7 mouse cellular contexts compared by ENCODE assay signal in the genomic region with DNA sequence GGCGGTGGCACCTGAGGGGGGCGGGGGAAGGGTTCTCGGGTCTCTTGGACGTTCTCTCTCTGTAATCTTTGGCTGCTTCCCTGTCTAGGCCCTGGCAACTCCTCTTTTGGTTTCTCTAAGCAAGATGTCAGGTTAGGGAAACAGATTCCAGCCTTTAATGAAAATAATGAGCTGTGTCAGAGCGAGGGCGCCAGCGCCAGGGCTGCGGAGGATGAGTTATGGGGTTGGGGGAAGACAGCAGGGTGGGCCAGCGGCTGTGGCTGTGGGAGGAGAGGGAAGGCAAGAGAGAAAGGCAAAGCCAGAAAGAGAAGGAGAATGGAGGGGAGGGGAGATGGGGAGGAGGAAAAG.
A peak's percentile ranks its signal among the peaks of the same experiment; 100 is the strongest.
DNase-seq lines count a peak whose midpoint lies in the region; ATAC-seq lines count a peak whose summit lies in the region.

No protein-coding gene starts in this region.

- H3K27ac ChIP-seq in embryonic facial prominence, embryonic 10.5 days (replicated peaks) = peak overlapping the region; percentile 51
- peak overlapping the region; percentile 97 for H3K27ac ChIP-seq in intestine, embryonic 16.5 days (ENCODE audit: low read length)
- H3K27ac ChIP-seq in lung, embryonic 15.5 days = peak overlapping the region; percentile 84

- H3K9me3 ChIP-seq in embryonic facial prominence, embryonic 10.5 days = no peaks in the 10 kb centered on the region
- H3K9me3 ChIP-seq in intestine, embryonic 16.5 days (ENCODE audit: control insufficient read depth, low read length) = no peaks in the 10 kb centered on the region
- no peaks in the 10 kb centered on the region for H3K9me3 ChIP-seq in lung, embryonic 15.5 days

- peak overlapping the region; percentile 62 for H3K4me2 ChIP-seq in intestine, embryonic 16.5 days (ENCODE audit: low read depth, low read length)
- peak overlapping the region; percentile 59 for H3K4me2 ChIP-seq in lung, embryonic 15.5 days

- peak overlapping the region; percentile 58; the same call in 1 of the 2 replicates for H3K9ac ChIP-seq in intestine, embryonic 16.5 days (ENCODE audit: low read depth, low read length)
- no peak overlapping the region for H3K9ac ChIP-seq in lung, embryonic 15.5 days

- 24% methylated on average over 9 of the region's 9 CpGs for WGBS in embryonic facial prominence, embryonic 10.5 days
- 15% methylated on average over 9 of the region's 9 CpGs for WGBS in intestine, embryonic 16.5 days
- WGBS in lung, embryonic 15.5 days = 8% methylated on average over 9 of the region's 9 CpGs

- no peaks in the 10 kb centered on the region for H3K36me3 ChIP-seq in embryonic facial prominence, embryonic 10.5 days (replicated peaks)
- no peaks in the 10 kb centered on the region for H3K36me3 ChIP-seq in intestine, embryonic 16.5 days (ENCODE audit: control insufficient read depth, insufficient read depth, low read length)
- H3K36me3 ChIP-seq in lung, embryonic 15.5 days = no peaks in the 10 kb centered on the region

- peaks cover 13% of the 10 kb centered on the region for H3K27me3 ChIP-seq in embryonic facial prominence, embryonic 10.5 days (replicated peaks; ENCODE audit: low read depth, poor library complexity, severe bottlenecking)
- no peaks in the 10 kb centered on the region for H3K27me3 ChIP-seq in intestine, embryonic 16.5 days (replicated peaks; ENCODE audit: control insufficient read depth, insufficient read depth, low read length)
- no peaks in the 10 kb centered on the region for H3K27me3 ChIP-seq in lung, embryonic 15.5 days

- H3K4me3 ChIP-seq in embryonic facial prominence, embryonic 10.5 days = peak overlapping the region; percentile 36
- peak overlapping the region; percentile 47 for H3K4me3 ChIP-seq in intestine, embryonic 16.5 days (ENCODE audit: low read length)
- H3K4me3 ChIP-seq in lung, embryonic 15.5 days = peak overlapping the region; percentile 32

- ATAC-seq in intestine, embryonic 16.5 days = peak; percentile 73
- peak; percentile 78; the same call in 1 of the 2 replicates for ATAC-seq in lung, embryonic 15.5 days (ENCODE audit: borderline replicate concordance, extremely low read depth, low FRiP score, low TSS enrichment)
- ATAC-seq in monocyte, adult 5-6 weeks (replicated peaks; ENCODE audit: insufficient number of reproducible peaks, low FRiP score, low TSS enrichment, poor library complexity, severe bottlenecking) = no peak

- DNase-seq in Muller cell, postnatal 12 days (ENCODE audit: inconsistent ontology term) = peak; percentile 34
- peak; percentile 29 for DNase-seq in embryonic facial prominence, embryonic 10.5 days (ENCODE audit: low spot score)
- peak; percentile 56 for DNase-seq in ovary, postnatal 14 days (ENCODE audit: low spot score)
- no peak for DNase-seq in thymus, postnatal 25 days

- H3K4me1 ChIP-seq in embryonic facial prominence, embryonic 10.5 days = peaks cover 34% of the 10 kb centered on the region
- H3K4me1 ChIP-seq in intestine, embryonic 16.5 days (ENCODE audit: control insufficient read depth, insufficient read depth, low read length) = peaks cover 20% of the 10 kb centered on the region
- H3K4me1 ChIP-seq in lung, embryonic 15.5 days = peaks cover 26% of the 10 kb centered on the region
